Mouse (Mus musculus) fibroblast of lung, adult 2 months (primary cell): ENCODE data around the gene Exo5.

Experiments
- DNase-seq: peaks from one replicate; pipeline ENCODE4 v3.0.0-alpha.2; 2011; ENCODE audit warnings: low read depth

Gene Exo5

GRCm38 (mm10) chr4:120905644-120906043, 19.2 kb downstream of the Exo5 start:
- DNase-seq = no peak

DNA sequence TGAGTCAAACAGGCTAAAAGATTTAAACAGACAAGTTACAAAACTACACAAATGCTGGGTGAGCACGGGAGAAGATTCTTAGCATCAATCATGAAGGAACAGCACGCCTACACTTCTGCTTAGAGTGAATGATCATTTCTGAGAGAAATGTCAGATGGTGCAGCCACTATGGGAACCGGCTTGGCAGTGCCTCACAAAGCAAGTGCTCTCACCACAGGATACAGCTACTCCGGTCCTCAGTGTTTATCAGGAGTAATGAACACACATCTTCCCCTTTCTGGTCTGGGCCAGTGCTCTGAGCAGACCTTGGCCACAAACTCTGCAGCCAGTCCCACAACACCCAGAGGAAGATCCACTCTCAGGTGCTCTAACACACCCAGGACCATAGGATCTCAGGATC, 20.3 kb downstream of the Exo5 start:
- DNase-seq = no peak

GRCm38 (mm10) chr4:120895810-120896584, 28.8 kb downstream of the Exo5 start:
- DNase-seq = no peak

DNA sequence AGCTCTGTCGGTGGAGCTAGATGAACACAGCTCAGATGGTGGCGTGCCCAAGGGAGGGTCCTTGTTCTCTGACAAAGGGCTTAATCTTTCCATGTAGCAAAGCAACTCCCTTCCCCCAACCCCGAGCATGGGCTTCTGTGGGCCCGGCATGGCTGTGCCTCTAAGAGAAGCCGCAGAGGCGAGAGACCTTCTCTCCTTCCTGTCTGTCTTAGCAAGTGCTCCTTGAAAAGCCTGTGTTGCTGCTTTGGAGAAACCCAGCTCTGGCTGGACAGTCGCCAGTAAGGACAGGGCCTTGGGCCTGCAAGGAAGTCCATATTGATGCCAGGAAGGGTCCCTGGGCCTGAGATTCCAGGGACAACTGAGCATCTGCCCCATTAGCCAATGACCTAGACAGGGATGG, 29.6 kb downstream of the Exo5 start:
- DNase-seq = no peak

- DNase-seq = no peak
These were observed 30.2 kb downstream of the Exo5 start for GRCm38 (mm10) chr4:120894584-120894983.

GRCm38 (mm10) chr4:120893656-120894401, 31.0 kb downstream of the Exo5 start:
- DNase-seq = no peak

- DNase-seq = no peak
These were observed 32.3 kb downstream of the Exo5 start for GRCm38 (mm10) chr4:120892516-120892915.

DNA sequence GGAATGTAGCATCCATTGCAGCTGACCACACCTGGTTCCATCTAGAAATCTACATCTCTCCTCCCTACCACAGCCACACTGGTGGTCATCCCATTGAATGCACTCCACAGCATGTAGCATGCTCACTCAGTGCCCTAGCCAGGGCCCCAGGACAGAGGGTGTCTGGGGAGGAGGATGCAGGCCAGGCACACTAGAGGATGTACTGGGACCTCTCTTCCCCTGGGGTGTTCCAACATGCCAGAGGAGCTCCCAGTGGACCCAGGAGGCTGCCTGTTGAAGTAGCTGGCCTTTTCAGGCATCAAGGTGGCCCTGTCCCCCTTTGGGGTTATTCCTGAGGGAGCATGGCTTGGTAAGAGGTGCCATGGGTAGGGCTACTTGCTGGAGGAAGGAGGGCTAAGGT, 32.9 kb downstream of the Exo5 start:
- no peak for DNase-seq

GRCm38 (mm10) chr4:120890754-120891440, 33.9 kb downstream of the Exo5 start:
- no peak for DNase-seq

DNA sequence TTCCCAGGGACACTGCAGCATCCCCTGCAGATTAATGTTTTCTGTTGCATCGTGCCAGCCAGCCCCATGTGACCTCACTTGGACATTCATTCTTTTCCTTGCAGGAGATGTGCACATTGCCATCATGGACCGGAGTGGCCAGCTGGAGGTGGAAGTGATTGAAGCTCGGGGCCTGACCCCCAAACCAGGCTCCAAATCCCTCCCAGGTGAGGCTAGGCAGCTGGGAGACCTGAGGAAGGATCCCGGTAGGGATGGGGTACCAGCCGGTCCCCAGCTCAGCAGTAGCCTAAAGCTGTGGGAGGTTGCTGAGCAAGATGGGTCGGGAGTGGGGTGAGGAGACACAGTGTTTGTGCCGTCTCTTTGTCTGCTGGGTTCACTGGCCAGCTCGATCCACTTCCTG, 35.9 kb downstream of the Exo5 start:
- no peak for DNase-seq

GRCm38 (mm10) chr4:120887381-120888112, 37.3 kb downstream of the Exo5 start:
- DNase-seq = no peak

GRCm38 (mm10) chr4:120886811-120887210, 38.0 kb downstream of the Exo5 start:
- DNase-seq = no peak

DNA sequence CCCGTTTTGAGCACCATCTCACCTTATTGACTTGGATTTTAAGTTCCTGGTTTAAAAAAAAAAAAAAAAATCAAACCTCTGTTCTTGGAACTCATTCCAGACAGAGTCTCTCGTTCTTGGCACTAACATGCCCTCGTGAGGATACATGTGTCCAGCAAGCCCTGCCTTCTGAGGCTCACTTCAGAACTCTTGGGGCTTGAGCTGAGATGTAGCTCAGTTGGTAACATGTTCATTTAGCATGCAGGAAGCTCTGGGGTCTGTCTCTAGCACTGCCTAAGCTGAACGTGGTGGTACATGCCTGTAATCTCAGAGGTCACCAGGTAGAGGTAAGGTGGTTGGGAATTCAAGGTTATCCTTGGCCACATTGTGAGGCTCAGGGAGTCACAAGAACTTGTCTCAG, 38.7 kb downstream of the Exo5 start:
- DNase-seq = no peak

GRCm38 (mm10) chr4:120885208-120886120, 39.4 kb downstream of the Exo5 start:
- DNase-seq = no peak

DNA sequence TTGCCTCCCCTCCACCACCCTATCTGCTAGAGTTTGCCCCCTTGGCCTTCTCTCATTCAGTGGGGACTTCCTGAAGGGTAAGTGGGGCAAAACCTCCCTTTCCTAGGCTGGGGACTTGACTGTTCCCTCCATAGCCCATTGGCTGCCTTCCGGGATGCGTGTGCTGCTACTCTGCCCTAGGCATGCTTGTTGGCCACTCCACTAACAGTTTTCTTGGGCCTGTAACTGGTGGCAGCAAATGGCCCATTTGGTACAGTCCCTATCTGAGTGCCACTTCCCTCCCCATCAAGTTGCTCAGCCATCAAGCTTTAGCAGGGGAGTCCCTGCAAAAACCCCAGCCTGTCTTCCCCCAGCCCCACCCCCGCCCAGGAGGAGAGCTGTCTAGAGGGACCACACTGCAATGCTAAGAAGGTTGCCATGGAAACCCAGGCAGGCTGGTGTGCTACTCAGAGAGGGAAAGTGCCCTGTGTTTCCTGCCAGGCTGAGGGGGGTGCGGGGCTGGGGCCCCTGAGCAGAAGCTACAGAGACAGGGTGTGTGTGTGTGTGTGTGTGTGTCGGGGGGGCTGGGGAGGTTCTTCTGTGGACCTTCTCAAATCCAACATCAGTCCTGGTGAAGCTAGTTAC, 42.7 kb downstream of the Exo5 start:
- no peak for DNase-seq

GRCm38 (mm10) chr4:120880731-120881432, 43.9 kb downstream of the Exo5 start:
- DNase-seq = no peak

- DNase-seq = no peak
These were observed 45.4 kb downstream of the Exo5 start for GRCm38 (mm10) chr4:120879386-120879785.

DNA sequence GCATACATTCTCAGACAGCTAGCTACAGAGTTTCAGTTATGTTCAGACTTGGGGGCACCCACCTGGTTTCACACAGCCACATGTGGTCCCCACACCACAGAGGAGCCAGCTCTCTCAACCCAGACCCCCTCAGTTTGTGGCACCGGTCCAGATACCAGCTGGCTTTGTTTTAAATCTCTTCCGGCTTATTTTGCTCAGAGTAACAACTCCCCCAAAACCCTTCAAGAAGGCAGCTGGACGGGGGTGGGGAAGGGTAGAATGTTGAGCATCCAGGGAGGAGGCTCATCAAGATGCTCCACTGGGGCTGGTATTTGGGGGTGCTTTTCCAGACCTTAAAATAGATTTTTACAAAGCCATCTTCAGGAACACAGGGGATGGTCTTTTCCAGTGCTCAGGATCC, 46.1 kb downstream of the Exo5 start:
- DNase-seq = no peak

GRCm38 (mm10) chr4:120875961-120876360, 48.9 kb downstream of the Exo5 start:
- DNase-seq = no peak
